Mouse (Mus musculus): Measurements from ENCODE around the gene Myo18a. TPM values are rescaled to one million over a fixed set of nuclear protein-coding genes. Genes with fewer than 3 reads are reported as not detected.

Gene Myo18a
- polyA plus RNA-seq, 1 experiment from 2014 or later = 38.7 TPM

DNA sequence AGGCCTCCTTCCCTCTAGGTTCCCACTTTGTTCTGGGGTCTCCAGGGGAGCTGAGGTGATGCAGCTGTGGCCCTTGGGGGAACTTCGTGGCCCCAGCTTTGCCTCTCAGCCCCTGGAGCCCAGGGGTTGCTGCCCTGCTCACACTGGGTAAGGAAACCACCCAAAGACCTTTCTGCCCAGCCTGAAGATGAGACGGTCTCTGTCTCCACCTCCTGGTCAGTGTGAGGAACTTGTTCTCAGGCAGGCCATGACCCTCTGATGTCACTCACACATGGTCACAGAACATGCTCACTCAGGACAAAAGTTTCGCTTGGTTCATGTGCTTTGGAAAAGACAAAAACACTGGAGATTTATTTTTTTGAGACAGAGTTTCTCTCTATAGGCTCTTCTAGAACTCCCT is 53.0 kb downstream of the Myo18a start:
- Histone ChIP-seq H3K27ac (replicated peaks) (no peak overlapping the region), H3K27me3 (ENCODE audit: control insufficient read depth, insufficient read depth, low read length) (no peaks in the 10 kb centered on the region), H3K4me3 (ENCODE audit: low read depth, low read length) (no peak overlapping the region), H3K36me3 (ENCODE audit: control insufficient read depth, insufficient read depth, low read length) (peaks cover 6% of the 10 kb centered on the region), H3K4me2 (replicated peaks; ENCODE audit: low read depth) (no peak overlapping the region), H3K9ac (ENCODE audit: low read length) (no peak overlapping the region), H3K9me3 (ENCODE audit: control insufficient read depth, low read length) (no peaks in the 10 kb centered on the region), H3K4me1 (replicated peaks; ENCODE audit: control insufficient read depth, insufficient read depth) (no peaks in the 10 kb centered on the region)
- TF ChIP-seq EP300 (optimal IDR thresholded peaks at IDR 0.05) (no peak), CTCF (IDR thresholded peaks at IDR 0.05; ENCODE audit: low read depth) (peak; percentile 97)
- DNase-seq (ENCODE audit: low spot score) = peak; percentile 77
- ATAC-seq (ENCODE audit: low FRiP score, low TSS enrichment) = peak; percentile 65
- WGBS = 27% methylated on average over 3 of the region's 3 CpGs

GRCm38 (mm10) chr11:77821648-77822047 is 58.6 kb downstream of the Myo18a start:
- Histone ChIP-seq H3K27me3 (ENCODE audit: control insufficient read depth, insufficient read depth, low read length) (no peaks in the 10 kb centered on the region), H3K9ac (ENCODE audit: low read length) (no peak overlapping the region), H3K27ac (replicated peaks) (no peak overlapping the region), H3K9me3 (ENCODE audit: control insufficient read depth, low read length) (no peaks in the 10 kb centered on the region), H3K36me3 (ENCODE audit: control insufficient read depth, insufficient read depth, low read length) (peaks cover 16% of the 10 kb centered on the region), H3K4me1 (replicated peaks; ENCODE audit: control insufficient read depth, insufficient read depth) (no peaks in the 10 kb centered on the region), H3K4me2 (replicated peaks; ENCODE audit: low read depth) (no peak overlapping the region), H3K4me3 (ENCODE audit: low read depth, low read length) (no peak overlapping the region)
- 25% methylated on average over 8 of the region's 8 CpGs for WGBS
- ATAC-seq (ENCODE audit: low FRiP score, low TSS enrichment) (no peak), DNase-seq (ENCODE audit: low spot score) (peak; percentile 60)
- peak; percentile 78 for TF ChIP-seq CTCF (IDR thresholded peaks at IDR 0.05; ENCODE audit: low read depth)
- no peak for TF ChIP-seq EP300 (optimal IDR thresholded peaks at IDR 0.05)

DNA sequence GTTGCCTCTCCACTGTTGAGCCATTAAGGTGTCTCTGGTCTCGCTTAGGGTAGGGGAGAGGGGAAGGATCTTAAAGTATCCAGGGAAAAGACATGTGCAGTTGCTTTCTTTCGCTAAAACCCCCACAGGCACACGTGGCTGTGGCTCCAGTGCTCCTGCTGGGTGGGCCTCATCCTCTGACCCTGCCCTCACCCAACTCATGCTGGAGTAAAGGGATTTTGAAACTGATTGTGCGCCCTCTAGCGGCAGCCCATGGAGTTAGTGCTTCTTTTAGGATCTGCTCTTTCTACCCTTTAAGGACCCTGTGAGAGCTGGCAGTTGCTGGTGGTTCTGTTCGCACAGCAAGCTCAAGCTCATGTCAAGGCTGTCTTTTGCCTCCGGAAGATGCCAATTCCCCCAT is 59.7 kb downstream of the Myo18a start:
- Histone ChIP-seq H3K9me3 (ENCODE audit: control insufficient read depth, low read length) (no peaks in the 10 kb centered on the region), H3K36me3 (ENCODE audit: control insufficient read depth, insufficient read depth, low read length) (peaks cover 16% of the 10 kb centered on the region), H3K9ac (ENCODE audit: low read length) (no peak overlapping the region), H3K27ac (replicated peaks) (no peak overlapping the region), H3K4me2 (replicated peaks; ENCODE audit: low read depth) (no peak overlapping the region), H3K4me3 (ENCODE audit: low read depth, low read length) (no peak overlapping the region), H3K27me3 (ENCODE audit: control insufficient read depth, insufficient read depth, low read length) (no peaks in the 10 kb centered on the region), H3K4me1 (replicated peaks; ENCODE audit: control insufficient read depth, insufficient read depth) (no peaks in the 10 kb centered on the region)
- peak; percentile 65 for DNase-seq (ENCODE audit: low spot score)
- no peak for ATAC-seq (ENCODE audit: low FRiP score, low TSS enrichment)
- TF ChIP-seq EP300 (optimal IDR thresholded peaks at IDR 0.05) (no peak), CTCF (IDR thresholded peaks at IDR 0.05; ENCODE audit: low read depth) (peak; percentile 86)
- 25% methylated on average over 7 of the region's 7 CpGs for WGBS

DNA sequence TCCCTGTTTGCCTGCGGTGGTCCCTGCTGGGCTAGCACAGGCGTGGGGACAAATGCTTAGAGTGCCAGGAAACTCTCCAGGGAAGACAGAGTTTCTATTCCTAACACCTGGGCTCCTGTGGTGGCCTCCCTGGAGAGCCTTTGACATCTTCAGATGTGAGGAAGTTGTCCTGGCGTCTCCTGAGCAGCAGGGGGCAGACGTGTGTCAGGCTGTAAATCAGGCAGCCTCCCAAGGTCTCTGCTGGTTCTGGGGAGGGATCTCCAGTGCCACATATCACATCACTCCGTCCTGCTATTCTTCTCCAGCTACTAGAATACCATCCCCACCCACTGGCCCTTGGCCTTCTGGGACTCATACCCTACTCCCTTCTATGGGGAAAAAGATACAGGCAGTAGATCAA is 62.8 kb downstream of the Myo18a start:
- no peak overlapping the region for H3K4me2 ChIP-seq (replicated peaks; ENCODE audit: low read depth)
- H3K36me3 ChIP-seq (ENCODE audit: control insufficient read depth, insufficient read depth, low read length) = peaks cover 16% of the 10 kb centered on the region
- H3K27me3 ChIP-seq (ENCODE audit: control insufficient read depth, insufficient read depth, low read length) = no peaks in the 10 kb centered on the region
- TF ChIP-seq CTCF (IDR thresholded peaks at IDR 0.05; ENCODE audit: low read depth) = peak; percentile 86
- no peak for TF ChIP-seq EP300 (optimal IDR thresholded peaks at IDR 0.05)
- peak; percentile 69 for DNase-seq (ENCODE audit: low spot score)
- no peak overlapping the region for H3K4me3 ChIP-seq (ENCODE audit: low read depth, low read length)
- H3K27ac ChIP-seq (replicated peaks) = no peak overlapping the region
- H3K9me3 ChIP-seq (ENCODE audit: control insufficient read depth, low read length) = no peaks in the 10 kb centered on the region
- no peak for ATAC-seq (ENCODE audit: low FRiP score, low TSS enrichment)
- no peak overlapping the region for H3K9ac ChIP-seq (ENCODE audit: low read length)
- no peaks in the 10 kb centered on the region for H3K4me1 ChIP-seq (replicated peaks; ENCODE audit: control insufficient read depth, insufficient read depth)
- 7% methylated on average over 5 of the region's 5 CpGs for WGBS

DNA sequence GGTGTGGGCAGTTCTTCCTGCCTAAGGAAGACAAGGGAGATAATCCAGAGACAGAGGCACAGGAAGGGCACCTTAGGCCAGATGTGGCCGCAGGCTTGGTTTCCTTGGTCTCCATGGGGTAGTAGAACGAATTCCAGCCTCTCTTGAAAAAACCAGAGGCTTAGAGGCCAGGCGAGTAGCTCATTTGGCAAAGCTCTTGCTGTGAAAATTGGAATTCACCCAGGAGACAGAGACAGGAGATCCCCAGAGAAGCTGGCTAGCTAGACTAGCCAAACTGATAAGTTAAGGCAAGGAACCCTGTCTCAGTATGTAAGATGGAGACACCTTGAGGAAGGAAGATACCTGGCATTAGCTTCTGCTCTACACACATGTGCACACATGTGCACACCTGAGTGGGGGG is 63.3 kb downstream of the Myo18a start:
- ATAC-seq (ENCODE audit: low FRiP score, low TSS enrichment) (no peak), DNase-seq (ENCODE audit: low spot score) (no peak)
- Histone ChIP-seq H3K9me3 (ENCODE audit: control insufficient read depth, low read length) (no peaks in the 10 kb centered on the region), H3K36me3 (ENCODE audit: control insufficient read depth, insufficient read depth, low read length) (peaks cover 16% of the 10 kb centered on the region), H3K4me2 (replicated peaks; ENCODE audit: low read depth) (no peak overlapping the region), H3K9ac (ENCODE audit: low read length) (no peak overlapping the region), H3K4me3 (ENCODE audit: low read depth, low read length) (no peak overlapping the region), H3K27ac (replicated peaks) (no peak overlapping the region), H3K27me3 (ENCODE audit: control insufficient read depth, insufficient read depth, low read length) (no peaks in the 10 kb centered on the region), H3K4me1 (replicated peaks; ENCODE audit: control insufficient read depth, insufficient read depth) (no peaks in the 10 kb centered on the region)
- no peak for TF ChIP-seq EP300 (optimal IDR thresholded peaks at IDR 0.05)
- no peak for TF ChIP-seq CTCF (IDR thresholded peaks at IDR 0.05; ENCODE audit: low read depth)
- 50% methylated on average over 3 of the region's 3 CpGs for WGBS

GRCm38 (mm10) chr11:77827241-77827995 is 64.4 kb downstream of the Myo18a start:
- no peak overlapping the region for H3K27ac ChIP-seq (replicated peaks)
- DNase-seq (ENCODE audit: low spot score) (peak; percentile 80), ATAC-seq (ENCODE audit: low FRiP score, low TSS enrichment) (peak; percentile 41; the same call in 1 of the 2 replicates)
- no peaks in the 10 kb centered on the region for H3K9me3 ChIP-seq (ENCODE audit: control insufficient read depth, low read length)
- no peaks in the 10 kb centered on the region for H3K4me1 ChIP-seq (replicated peaks; ENCODE audit: control insufficient read depth, insufficient read depth)
- H3K9ac ChIP-seq (ENCODE audit: low read length) = no peak overlapping the region
- no peak overlapping the region for H3K4me2 ChIP-seq (replicated peaks; ENCODE audit: low read depth)
- H3K4me3 ChIP-seq (ENCODE audit: low read depth, low read length) = no peak overlapping the region
- no peaks in the 10 kb centered on the region for H3K27me3 ChIP-seq (ENCODE audit: control insufficient read depth, insufficient read depth, low read length)
- peaks cover 20% of the 10 kb centered on the region for H3K36me3 ChIP-seq (ENCODE audit: control insufficient read depth, insufficient read depth, low read length)
- 56% methylated on average over 18 of the region's 18 CpGs for WGBS
- TF ChIP-seq EP300 (optimal IDR thresholded peaks at IDR 0.05) (no peak), CTCF (IDR thresholded peaks at IDR 0.05; ENCODE audit: low read depth) (peak; percentile 98)
